Comparison of ENCODE assay signal across 8 mouse cellular contexts in the genomic region with DNA sequence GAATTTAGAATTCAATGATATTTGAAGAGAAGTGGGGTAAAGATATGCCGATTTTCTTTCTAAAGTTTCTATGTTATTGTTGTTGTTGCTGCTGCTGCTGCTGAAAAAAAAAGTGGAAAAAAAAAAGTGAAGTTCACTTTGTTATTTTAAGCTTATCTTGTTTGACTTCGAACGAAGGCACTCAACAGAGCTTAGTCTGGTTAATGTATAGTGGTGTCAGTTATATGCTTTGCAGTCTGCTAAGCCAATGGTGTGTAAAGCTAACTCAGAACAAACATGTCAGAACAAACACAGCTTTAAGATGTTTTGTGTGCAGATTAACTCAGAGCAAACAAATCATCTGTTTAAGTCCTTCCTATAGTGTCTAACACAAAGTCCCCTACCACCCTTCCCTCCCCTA. TPM values are rescaled to one million over a fixed set of nuclear protein-coding genes. Genes with fewer than 3 reads are reported as not detected.
DNase-seq lines count a peak whose midpoint lies in the region; ATAC-seq and TF ChIP-seq lines count a peak whose summit lies in the region.

No protein-coding gene starts in this region.

- no peak for TF ChIP-seq EP300 in liver, postnatal 0 days (IDR thresholded peaks at IDR 0.05; ENCODE audit: low read depth)

- H3K4me3 ChIP-seq in forebrain, embryonic 15.5 days: peak overlapping the region; percentile 61; the same call in 1 of the 2 replicates
- H3K4me3 ChIP-seq in forebrain, embryonic 16.5 days (replicated peaks; ENCODE audit: low read length): no peak overlapping the region
- H3K4me3 ChIP-seq in kidney, embryonic 14.5 days (ENCODE audit: low read length): no peak overlapping the region
- H3K4me3 ChIP-seq in embryonic facial prominence, embryonic 14.5 days (ENCODE audit: low read depth, low read length): no peak overlapping the region
- H3K4me3 ChIP-seq in liver, postnatal 0 days (ENCODE audit: low read depth, low read length): no peak overlapping the region

- no peaks in the 10 kb centered on the region for H3K36me3 ChIP-seq in forebrain, embryonic 15.5 days
- no peaks in the 10 kb centered on the region for H3K36me3 ChIP-seq in forebrain, embryonic 16.5 days (ENCODE audit: control insufficient read depth, insufficient read depth)
- H3K36me3 ChIP-seq in kidney, embryonic 14.5 days (ENCODE audit: control insufficient read depth, insufficient read depth, low read length): peaks cover 6% of the 10 kb centered on the region; the same call in 1 of the 2 replicates
- H3K36me3 ChIP-seq in embryonic facial prominence, embryonic 14.5 days (ENCODE audit: control insufficient read depth, insufficient read depth, low read length): 0 out of 2 replicates have a peak, but pooled peaks cover 7% of the 10 kb centered on the region
- 0 out of 2 replicates have a peak, but pooled peaks cover 4% of the 10 kb centered on the region for H3K36me3 ChIP-seq in liver, postnatal 0 days (replicated peaks; ENCODE audit: insufficient read depth, low read length)

- no peak overlapping the region for H3K27ac ChIP-seq in forebrain, embryonic 15.5 days (replicated peaks)
- H3K27ac ChIP-seq in forebrain, embryonic 16.5 days (ENCODE audit: low read length): no peak overlapping the region
- no peak overlapping the region for H3K27ac ChIP-seq in kidney, embryonic 14.5 days (ENCODE audit: low read depth, low read length)
- H3K27ac ChIP-seq in embryonic facial prominence, embryonic 14.5 days (replicated peaks; ENCODE audit: low read depth, low read length): no peak overlapping the region
- H3K27ac ChIP-seq in liver, postnatal 0 days (ENCODE audit: low read depth): peak overlapping the region; percentile 81

- H3K27me3 ChIP-seq in forebrain, embryonic 15.5 days: no peaks in the 10 kb centered on the region; the same call in 1 of the 2 replicates
- no peaks in the 10 kb centered on the region for H3K27me3 ChIP-seq in forebrain, embryonic 16.5 days (replicated peaks; ENCODE audit: control insufficient read depth, insufficient read depth, low read length)
- H3K27me3 ChIP-seq in kidney, embryonic 14.5 days (ENCODE audit: control insufficient read depth, insufficient read depth, low read length): no peaks in the 10 kb centered on the region
- H3K27me3 ChIP-seq in embryonic facial prominence, embryonic 14.5 days (replicated peaks; ENCODE audit: control insufficient read depth, insufficient read depth, low read length): 0 out of 2 replicates have a peak, but pooled peaks cover 3% of the 10 kb centered on the region
- no peaks in the 10 kb centered on the region for H3K27me3 ChIP-seq in liver, postnatal 0 days (ENCODE audit: insufficient read depth, low read length)

- no peak for ATAC-seq in forebrain, embryonic 15.5 days (replicated peaks)
- no peak for ATAC-seq in forebrain, embryonic 16.5 days
- ATAC-seq in kidney, embryonic 14.5 days (ENCODE audit: low FRiP score, low TSS enrichment): no peak
- no peak for ATAC-seq in embryonic facial prominence, embryonic 14.5 days (ENCODE audit: low read depth)
- ATAC-seq in liver, postnatal 0 days: no peak

- DNase-seq in kidney, adult 11 months: no peak
- DNase-seq in embryonic facial prominence, embryonic 14.5 days (ENCODE audit: low spot score): no peak
- no peak for DNase-seq in liver, postnatal 0 days
- no peak for DNase-seq in right cerebral cortex, postnatal 36 days (ENCODE audit: low spot score in 2 of 2)
- no peak for DNase-seq in thymus, postnatal 25 days

- H3K9ac ChIP-seq in forebrain, embryonic 15.5 days (replicated peaks): no peak overlapping the region
- no peak overlapping the region for H3K9ac ChIP-seq in forebrain, embryonic 16.5 days (replicated peaks; ENCODE audit: low read depth, low read length)
- H3K9ac ChIP-seq in kidney, embryonic 14.5 days (ENCODE audit: low read depth, low read length): no peak overlapping the region
- no peak overlapping the region for H3K9ac ChIP-seq in embryonic facial prominence, embryonic 14.5 days (ENCODE audit: low read depth, low read length)
- no peak overlapping the region for H3K9ac ChIP-seq in liver, postnatal 0 days (replicated peaks)

- TF ChIP-seq CTCF in liver, postnatal 0 days (IDR thresholded peaks at IDR 0.05; ENCODE audit: low read depth): no peak

- no peaks in the 10 kb centered on the region for H3K9me3 ChIP-seq in forebrain, embryonic 15.5 days
- H3K9me3 ChIP-seq in forebrain, embryonic 16.5 days (ENCODE audit: control insufficient read depth, low read length): no peaks in the 10 kb centered on the region
- no peaks in the 10 kb centered on the region for H3K9me3 ChIP-seq in kidney, embryonic 14.5 days (ENCODE audit: control insufficient read depth, low read length)
- no peaks in the 10 kb centered on the region for H3K9me3 ChIP-seq in embryonic facial prominence, embryonic 14.5 days (ENCODE audit: control insufficient read depth, low read length)
- no peaks in the 10 kb centered on the region for H3K9me3 ChIP-seq in liver, postnatal 0 days (ENCODE audit: low read length)

- H3K4me2 ChIP-seq in forebrain, embryonic 15.5 days (replicated peaks): no peak overlapping the region
- H3K4me2 ChIP-seq in forebrain, embryonic 16.5 days (ENCODE audit: low read length): no peak overlapping the region
- H3K4me2 ChIP-seq in kidney, embryonic 14.5 days (replicated peaks; ENCODE audit: low read depth, low read length): peak overlapping the region; percentile 58
- peak overlapping the region; percentile 78; the same call in 1 of the 2 replicates for H3K4me2 ChIP-seq in embryonic facial prominence, embryonic 14.5 days (ENCODE audit: low read depth, low read length)
- peak overlapping the region; percentile 75 for H3K4me2 ChIP-seq in liver, postnatal 0 days (ENCODE audit: low read depth, low read length)

- WGBS in forebrain, embryonic 15.5 days: 95% methylated on average over 3 of the region's 3 CpGs
- 94% methylated on average over 3 of the region's 3 CpGs for WGBS in forebrain, embryonic 16.5 days
- WGBS in kidney, embryonic 14.5 days: 78% methylated on average over 3 of the region's 3 CpGs
- WGBS in embryonic facial prominence, embryonic 14.5 days: 94% methylated on average over 3 of the region's 3 CpGs
- 41% methylated on average over 3 of the region's 3 CpGs for WGBS in liver, postnatal 0 days (ENCODE audit: insufficient replicate concordance)

- peaks cover 18% of the 10 kb centered on the region for H3K4me1 ChIP-seq in forebrain, embryonic 15.5 days
- peaks cover 12% of the 10 kb centered on the region for H3K4me1 ChIP-seq in forebrain, embryonic 16.5 days (replicated peaks; ENCODE audit: control insufficient read depth, insufficient read depth, low read length)
- H3K4me1 ChIP-seq in kidney, embryonic 14.5 days (ENCODE audit: control insufficient read depth, insufficient read depth, low read length): 0 out of 2 replicates have a peak, but pooled peaks cover 8% of the 10 kb centered on the region
- H3K4me1 ChIP-seq in embryonic facial prominence, embryonic 14.5 days (ENCODE audit: control insufficient read depth, insufficient read depth, low read length): peaks cover 8% of the 10 kb centered on the region; the same call in 1 of the 2 replicates
- peaks cover 17% of the 10 kb centered on the region; the same call in 1 of the 2 replicates for H3K4me1 ChIP-seq in liver, postnatal 0 days (ENCODE audit: insufficient read depth)

RNA-seq across cellular contexts. Expression of a gene that starts 0.6 kb away (rescaled TPM):
- 19.3 and 20.8 TPM in 2 replicates for polyA plus RNA-seq in forebrain, embryonic 15.5 days (2015; fragmentation: Nextera tagmentation; extraction: Ambion mirVana)
- 16.2 and 22.1 TPM in 2 replicates for polyA plus RNA-seq in forebrain, embryonic 16.5 days (2015; fragmentation: Nextera tagmentation; extraction: Ambion mirVana)
- 23.5 and 27.6 TPM in 2 replicates for polyA plus RNA-seq in kidney, embryonic 14.5 days (2014; fragmentation: Nextera tagmentation; extraction: Ambion mirVana)
- polyA plus RNA-seq in embryonic facial prominence, embryonic 14.5 days (2014; fragmentation: Nextera tagmentation; extraction: Ambion mirVana): 14.1 and 14.9 TPM in 2 replicates
- polyA plus RNA-seq in liver, postnatal 0 days (2015; fragmentation: Nextera tagmentation; extraction: Ambion mirVana): 13.3 and 15.2 TPM in 2 replicates

RNA-seq across cellular contexts. Expression of a gene that starts 13.3 kb away (rescaled TPM):
- 2.8 and 3.5 TPM in 2 replicates for polyA plus RNA-seq in forebrain, embryonic 15.5 days (2015; fragmentation: Nextera tagmentation; extraction: Ambion mirVana)
- 2.0 and 3.4 TPM in 2 replicates for polyA plus RNA-seq in forebrain, embryonic 16.5 days (2015; fragmentation: Nextera tagmentation; extraction: Ambion mirVana)
- 3.4 and 4.9 TPM in 2 replicates for polyA plus RNA-seq in kidney, embryonic 14.5 days (2014; fragmentation: Nextera tagmentation; extraction: Ambion mirVana)
- 2.3 and 2.5 TPM in 2 replicates for polyA plus RNA-seq in embryonic facial prominence, embryonic 14.5 days (2014; fragmentation: Nextera tagmentation; extraction: Ambion mirVana)
- polyA plus RNA-seq in liver, postnatal 0 days (2015; fragmentation: Nextera tagmentation; extraction: Ambion mirVana): 0.31 and 0.39 TPM in 2 replicates

RNA-seq across cellular contexts. Expression of a gene that starts 14.2 kb away (rescaled TPM):
- polyA plus RNA-seq in forebrain, embryonic 15.5 days (2015; fragmentation: Nextera tagmentation; extraction: Ambion mirVana): 3.4 and 3.5 TPM in 2 replicates
- polyA plus RNA-seq in forebrain, embryonic 16.5 days (2015; fragmentation: Nextera tagmentation; extraction: Ambion mirVana): 2.8 and 4.3 TPM in 2 replicates
- polyA plus RNA-seq in kidney, embryonic 14.5 days (2014; fragmentation: Nextera tagmentation; extraction: Ambion mirVana): 2.2 and 2.6 TPM in 2 replicates
- polyA plus RNA-seq in embryonic facial prominence, embryonic 14.5 days (2014; fragmentation: Nextera tagmentation; extraction: Ambion mirVana): 2.7 and 2.9 TPM in 2 replicates
- 2.0 TPM in 2 replicates for polyA plus RNA-seq in liver, postnatal 0 days (2015; fragmentation: Nextera tagmentation; extraction: Ambion mirVana)

RNA-seq across cellular contexts. Expression of a gene that starts 24.6 kb away (rescaled TPM):
- polyA plus RNA-seq in forebrain, embryonic 15.5 days (2015; fragmentation: Nextera tagmentation; extraction: Ambion mirVana): 9.4 and 11.0 TPM in 2 replicates
- polyA plus RNA-seq in forebrain, embryonic 16.5 days (2015; fragmentation: Nextera tagmentation; extraction: Ambion mirVana): 10.1 and 10.7 TPM in 2 replicates
- 3.2 and 3.8 TPM in 2 replicates for polyA plus RNA-seq in kidney, embryonic 14.5 days (2014; fragmentation: Nextera tagmentation; extraction: Ambion mirVana)
- polyA plus RNA-seq in embryonic facial prominence, embryonic 14.5 days (2014; fragmentation: Nextera tagmentation; extraction: Ambion mirVana): 3.3 and 3.4 TPM in 2 replicates
- polyA plus RNA-seq in liver, postnatal 0 days (2015; fragmentation: Nextera tagmentation; extraction: Ambion mirVana): 0.77 and 0.78 TPM in 2 replicates

RNA-seq across cellular contexts. Expression of a gene that starts 25.1 kb away (rescaled TPM):
- not detected in 2 replicates for polyA plus RNA-seq in forebrain, embryonic 15.5 days (2015; fragmentation: Nextera tagmentation; extraction: Ambion mirVana)
- polyA plus RNA-seq in forebrain, embryonic 16.5 days (2015; fragmentation: Nextera tagmentation; extraction: Ambion mirVana): not detected in 2 replicates
- polyA plus RNA-seq in kidney, embryonic 14.5 days (2014; fragmentation: Nextera tagmentation; extraction: Ambion mirVana): not detected in 2 replicates
- polyA plus RNA-seq in embryonic facial prominence, embryonic 14.5 days (2014; fragmentation: Nextera tagmentation; extraction: Ambion mirVana): not detected in 2 replicates
- polyA plus RNA-seq in liver, postnatal 0 days (2015; fragmentation: Nextera tagmentation; extraction: Ambion mirVana): not detected in 2 replicates

Comparison
In these comparisons a context has a peak if more than half of its experiments do, and no peak if none do; other contexts are left out.
1. H3K4me2 ChIP-seq: peak in kidney, embryonic 14.5 days (single experiment), embryonic facial prominence, embryonic 14.5 days (single experiment) and liver, postnatal 0 days (single experiment); none in forebrain, embryonic 15.5 days (single experiment) and forebrain, embryonic 16.5 days (single experiment).